ENCODE assay signal across 30 mouse cellular contexts in the genomic region with DNA sequence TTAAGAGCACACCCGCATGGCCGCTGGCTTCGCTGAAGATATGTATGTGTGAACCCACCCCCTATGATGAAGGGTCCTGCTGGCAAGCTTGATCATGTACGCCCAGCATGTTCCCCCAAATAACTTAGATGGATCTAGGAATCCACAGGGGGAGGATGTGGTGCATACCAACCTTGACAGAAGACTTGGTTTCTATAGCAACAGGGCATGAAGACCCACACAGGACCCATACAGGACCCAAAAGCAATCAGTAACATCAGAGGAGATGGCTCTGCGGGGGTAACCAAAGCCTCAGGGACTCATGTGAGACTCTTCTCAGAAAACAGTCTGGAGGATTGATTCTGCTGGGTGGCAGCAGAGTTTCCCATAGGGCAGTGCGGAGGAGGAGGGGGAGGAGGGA. TPM values are rescaled to one million over a fixed set of nuclear protein-coding genes. Genes with fewer than 3 reads are reported as not detected.
DNase-seq lines count a peak whose midpoint lies in the region; ATAC-seq lines count a peak whose summit lies in the region.
"Had no signal": no experiment of that assay in that cellular context is flagged by ENCODE, and none has a peak within 500 bp of the region (broad histone marks: within the 10 kb centered on the region; RNA-seq: fewer than 3 reads in every experiment).

No protein-coding gene starts in this region.

- no peak overlapping the region for H3K4me2 ChIP-seq in hindbrain, embryonic 15.5 days
- H3K4me2 ChIP-seq in midbrain, embryonic 16.5 days (ENCODE audit: low read length), result no peak overlapping the region
- H3K4me2 ChIP-seq in midbrain, embryonic 14.5 days (ENCODE audit: low read length), result no peak overlapping the region
- H3K4me2 ChIP-seq in neural tube, embryonic 14.5 days (ENCODE audit: low read depth, low read length), result no peak overlapping the region
- H3K4me2 ChIP-seq: embryonic facial prominence, embryonic 12.5 days; embryonic facial prominence, embryonic 15.5 days; heart, embryonic 13.5 days; intestine, embryonic 15.5 days had no signal

- no peaks in the 10 kb centered on the region; the same call in 1 of the 2 replicates for H3K4me1 ChIP-seq in hindbrain, embryonic 15.5 days (replicated peaks)
- H3K4me1 ChIP-seq in hindbrain, embryonic 10.5 days (replicated peaks), result no peaks in the 10 kb centered on the region
- no peaks in the 10 kb centered on the region for H3K4me1 ChIP-seq in midbrain, embryonic 16.5 days (ENCODE audit: control insufficient read depth, insufficient read depth, low read length)
- no peaks in the 10 kb centered on the region for H3K4me1 ChIP-seq in midbrain, embryonic 14.5 days (ENCODE audit: control insufficient read depth, insufficient read depth, low read length)
- no peaks in the 10 kb centered on the region for H3K4me1 ChIP-seq in neural tube, embryonic 14.5 days (ENCODE audit: control insufficient read depth, insufficient read depth, low read length)
- H3K4me1 ChIP-seq: embryonic facial prominence, embryonic 12.5 days had no signal

- H3K4me3 ChIP-seq in hindbrain, embryonic 15.5 days, result no peak overlapping the region
- H3K4me3 ChIP-seq in hindbrain, embryonic 10.5 days, result no peak overlapping the region
- H3K4me3 ChIP-seq in midbrain, embryonic 16.5 days (ENCODE audit: low read depth, low read length), result no peak overlapping the region
- no peak overlapping the region for H3K4me3 ChIP-seq in midbrain, embryonic 14.5 days (replicated peaks; ENCODE audit: low read depth, low read length)
- H3K4me3 ChIP-seq in neural tube, embryonic 14.5 days (ENCODE audit: low read depth, low read length), result no peak overlapping the region
- H3K4me3 ChIP-seq: embryonic facial prominence, embryonic 12.5 days; embryonic facial prominence, embryonic 15.5 days; heart, embryonic 10.5 days; heart, embryonic 13.5 days; intestine, embryonic 15.5 days had no signal

- no peak for DNase-seq in hindbrain, embryonic 10.5 days (ENCODE audit: low spot score)
- no peak for DNase-seq in midbrain, embryonic 14.5 days
- DNase-seq in R1 (ENCODE audit: low read depth, low spot score), result peak; percentile 26
- DNase-seq in cerebellum, adult 11-12 months, result no peak
- DNase-seq: adrenal gland, adult 2 months; adrenal gland, postnatal 14 days; B cell, adult 2 months; cerebellum, adult 18-20 months; cerebellum, adult 9-11 months; cerebellum, postnatal 25 days; gastrocnemius, postnatal 25 days; heart, adult 18-20 months; heart, postnatal 14 days; heart, postnatal 4 days; kidney, adult 11 months had no signal

- ATAC-seq in hindbrain, embryonic 15.5 days (ENCODE audit: low FRiP score, low read depth), result peak; percentile 52; the same call in 1 of the 2 replicates
- peak; percentile 42 for ATAC-seq in midbrain, embryonic 16.5 days
- ATAC-seq in midbrain, embryonic 14.5 days (ENCODE audit: low FRiP score, low TSS enrichment), result no peak
- peak; percentile 70; the same call in 1 of the 2 replicates for ATAC-seq in neural tube, embryonic 14.5 days (ENCODE audit: low read depth)
- ATAC-seq: forebrain, embryonic 14.5 days; intestine, embryonic 15.5 days; Patski had no signal

- H3K36me3 ChIP-seq in hindbrain, embryonic 15.5 days, result peaks cover 17% of the 10 kb centered on the region
- peaks cover 36% of the 10 kb centered on the region for H3K36me3 ChIP-seq in hindbrain, embryonic 10.5 days
- no peaks in the 10 kb centered on the region for H3K36me3 ChIP-seq in midbrain, embryonic 16.5 days (ENCODE audit: control insufficient read depth, insufficient read depth, low read length)
- 0 out of 2 replicates have a peak, but pooled peaks cover 6% of the 10 kb centered on the region for H3K36me3 ChIP-seq in midbrain, embryonic 14.5 days (ENCODE audit: control insufficient read depth, insufficient read depth, low read length)
- H3K36me3 ChIP-seq in neural tube, embryonic 14.5 days (ENCODE audit: control insufficient read depth, insufficient read depth, low read length), result no peaks in the 10 kb centered on the region
- H3K36me3 ChIP-seq: embryonic facial prominence, embryonic 12.5 days; G1E had no signal

- H3K9ac ChIP-seq in hindbrain, embryonic 15.5 days, result no peak overlapping the region
- H3K9ac ChIP-seq in midbrain, embryonic 16.5 days (ENCODE audit: low read depth, low read length), result no peak overlapping the region
- H3K9ac ChIP-seq in midbrain, embryonic 14.5 days (replicated peaks; ENCODE audit: low read length), result no peak overlapping the region
- H3K9ac ChIP-seq in neural tube, embryonic 14.5 days (replicated peaks; ENCODE audit: low read depth, low read length), result no peak overlapping the region
- H3K9ac ChIP-seq: embryonic facial prominence, embryonic 12.5 days; embryonic facial prominence, embryonic 15.5 days; heart, embryonic 13.5 days; intestine, embryonic 15.5 days had no signal

- WGBS in hindbrain, embryonic 15.5 days, result 75% methylated on average over 6 of the region's 6 CpGs
- 81% methylated on average over 6 of the region's 6 CpGs for WGBS in hindbrain, embryonic 10.5 days
- 79% methylated on average over 6 of the region's 6 CpGs for WGBS in midbrain, embryonic 16.5 days
- WGBS in midbrain, embryonic 14.5 days, result 85% methylated on average over 6 of the region's 6 CpGs
- 70% methylated on average over 6 of the region's 6 CpGs for WGBS in neural tube, embryonic 14.5 days

- H3K9me3 ChIP-seq in hindbrain, embryonic 15.5 days, result no peaks in the 10 kb centered on the region
- H3K9me3 ChIP-seq in hindbrain, embryonic 10.5 days, result no peaks in the 10 kb centered on the region
- no peaks in the 10 kb centered on the region for H3K9me3 ChIP-seq in midbrain, embryonic 16.5 days (replicated peaks; ENCODE audit: control insufficient read depth, low read length, poor library complexity, severe bottlenecking)
- no peaks in the 10 kb centered on the region for H3K9me3 ChIP-seq in midbrain, embryonic 14.5 days (ENCODE audit: control insufficient read depth, low read length)
- no peaks in the 10 kb centered on the region for H3K9me3 ChIP-seq in neural tube, embryonic 14.5 days (ENCODE audit: control insufficient read depth, low read length)
- H3K9me3 ChIP-seq: embryonic facial prominence, embryonic 12.5 days; embryonic facial prominence, embryonic 15.5 days; G1E; heart, embryonic 10.5 days; heart, embryonic 13.5 days; intestine, embryonic 15.5 days had no signal

- 0 out of 2 replicates have a peak overlapping the region, but pooled peaks have one; percentile 5 for H3K27ac ChIP-seq in hindbrain, embryonic 15.5 days (replicated peaks)
- H3K27ac ChIP-seq in hindbrain, embryonic 10.5 days, result no peak overlapping the region
- H3K27ac ChIP-seq in midbrain, embryonic 16.5 days (ENCODE audit: low read length), result no peak overlapping the region
- H3K27ac ChIP-seq in midbrain, embryonic 14.5 days (replicated peaks; ENCODE audit: low read depth, low read length), result no peak overlapping the region
- 0 out of 2 replicates have a peak overlapping the region, but pooled peaks have one; percentile 10 for H3K27ac ChIP-seq in neural tube, embryonic 14.5 days (ENCODE audit: low read depth, low read length)
- H3K27ac ChIP-seq: embryonic facial prominence, embryonic 12.5 days; embryonic facial prominence, embryonic 15.5 days; heart, embryonic 10.5 days; heart, embryonic 13.5 days; intestine, embryonic 15.5 days had no signal

- H3K27me3 ChIP-seq in hindbrain, embryonic 15.5 days, result no peaks in the 10 kb centered on the region
- H3K27me3 ChIP-seq in hindbrain, embryonic 10.5 days (ENCODE audit: insufficient read depth, poor library complexity, severe bottlenecking), result no peaks in the 10 kb centered on the region
- no peaks in the 10 kb centered on the region for H3K27me3 ChIP-seq in midbrain, embryonic 16.5 days (ENCODE audit: control insufficient read depth, insufficient read depth, low read depth, low read length)
- no peaks in the 10 kb centered on the region for H3K27me3 ChIP-seq in midbrain, embryonic 14.5 days (ENCODE audit: control insufficient read depth, insufficient read depth, low read length)
- no peaks in the 10 kb centered on the region for H3K27me3 ChIP-seq in neural tube, embryonic 14.5 days (ENCODE audit: control insufficient read depth, insufficient read depth, low read length)
- H3K27me3 ChIP-seq: CH12.LX; embryonic facial prominence, embryonic 12.5 days; embryonic facial prominence, embryonic 15.5 days; heart, embryonic 13.5 days; intestine, embryonic 15.5 days; Patski had no signal

RNA-seq across cellular contexts. Expression of a gene that starts 29.0 kb away (rescaled TPM):
- polyA plus RNA-seq in hindbrain, embryonic 15.5 days (2015; fragmentation: Nextera tagmentation; extraction: Ambion mirVana), result not detected in 2 replicates
- not detected in 2 replicates for polyA plus RNA-seq in hindbrain, embryonic 10.5 days (2016; fragmentation: Nextera tagmentation; extraction: Ambion mirVana)
- polyA plus RNA-seq in midbrain, embryonic 16.5 days (2015; fragmentation: Nextera tagmentation; extraction: Ambion mirVana), result not detected in 2 replicates
- not detected in 2 replicates for polyA plus RNA-seq in midbrain, embryonic 14.5 days (2014; fragmentation: Nextera tagmentation; extraction: Ambion mirVana)
- polyA plus RNA-seq in neural tube, embryonic 14.5 days (2014; fragmentation: Nextera tagmentation; extraction: Ambion mirVana), result not detected in 2 replicates
- polyA plus RNA-seq: adrenal gland, adult 2 months; brain, embryonic 14.5 days; embryonic facial prominence, embryonic 12.5 days; embryonic facial prominence, embryonic 15.5 days; forebrain, embryonic 11.5 days; forebrain, embryonic 14.5 days; G1E; heart, embryonic 10.5 days; heart, embryonic 13.5 days; heart, embryonic 16.5 days; intestine, embryonic 15.5 days; Patski had no signal

Comparison
In these comparisons a context has a peak if more than half of its experiments do, and no peak if none do; other contexts are left out.
1. H3K27ac ChIP-seq: peak in hindbrain, embryonic 15.5 days (single experiment) and neural tube, embryonic 14.5 days (single experiment); none in hindbrain, embryonic 10.5 days (single experiment), midbrain, embryonic 16.5 days (single experiment) and midbrain, embryonic 14.5 days (single experiment).